Mouse (Mus musculus) heart, embryonic 16.5 days (tissue): ENCODE results near the gene Tacc3. TPM values are rescaled to one million over a fixed set of nuclear protein-coding genes. Genes with fewer than 3 reads are reported as not detected.

Experiments used
- ATAC-seq: fragments of 200-750 bp; cut with Nextera tagmentation; replicated peaks from 2 replicates; pipeline ENCODE4 v1.8.0; 2017; ENCODE audit warnings: moderate number of reproducible peaks; ENCODE audit not compliant: insufficient read depth, low FRiP score; ENCODE audit errors: extremely low read depth
- H3K27ac ChIP-seq: fragments of 300-500 bp; sonication (generic); 2 replicates; pipeline ENCODE4 v1.5.1; 2014; ENCODE audit warnings: mild to moderate bottlenecking, low read length, control low read depth, moderate library complexity
- H3K27me3 ChIP-seq: fragments of 300-500 bp; sonication (generic); 2 replicates; pipeline ENCODE4 v1.6.1; 2014; ENCODE audit warnings: low read length, mixed read lengths; ENCODE audit not compliant: control insufficient read depth, insufficient read depth
- H3K36me3 ChIP-seq: fragments of 300-500 bp; sonication (generic); 2 replicates; pipeline ENCODE4 v1.6.1; 2014; ENCODE audit not compliant: control insufficient read depth, insufficient read depth
- H3K4me1 ChIP-seq: fragments of 300-500 bp; sonication (generic); 2 replicates; pipeline ENCODE4 v1.6.1; 2014; ENCODE audit warnings: low read length, mixed read lengths; ENCODE audit not compliant: control insufficient read depth, insufficient read depth
- H3K4me2 ChIP-seq: fragments of 300-500 bp; sonication (generic); 2 replicates; pipeline ENCODE4 v1.6.1; 2014; ENCODE audit warnings: low read depth, mild to moderate bottlenecking, control low read depth, low read length
- H3K4me3 ChIP-seq: fragments of 300-500 bp; sonication (generic); 2 replicates; pipeline ENCODE4 v1.5.1; 2014; ENCODE audit warnings: mild to moderate bottlenecking, control low read depth, low read length
- H3K9ac ChIP-seq: fragments of 300-500 bp; sonication (generic); 2 replicates; pipeline ENCODE4 v1.6.1; 2014; ENCODE audit warnings: low read length, control low read depth
- H3K9me3 ChIP-seq: fragments of 300-500 bp; sonication (generic); replicated peaks from 2 replicates; pipeline ENCODE4 v1.6.1; 2016; ENCODE audit warnings: low read length; ENCODE audit not compliant: control insufficient read depth
- WGBS: fragments of 180-500 bp; shearing (Covaris S2); extraction: QIAGEN DNeasy Blood & Tissue Kit; methylation state at CpG from one replicate; pipeline ENCODE4 v1.1.7; 2014; 5-methylcytosine and 5-hydroxymethylcytosine counted together
- polyA plus RNA-seq: library from polyadenylated mRNA; unstranded; fragments of >200 nt; fragmentation: Nextera tagmentation; extraction: Ambion mirVana; gene quantifications from 2 replicates; pipeline ENCODE4 v1.2.1, GENCODE M21; 2015

Tacc3 gene
- 114 and 122 TPM in 2 replicates for polyA plus RNA-seq

GRCm38 (mm10) chr5:33657787-33658663, at the start of gene Tacc3, which contains the start of gene Tmem129:
TSS of gene Tacc3 (plus strand) at chr5:33658128.
TSS of gene Tmem129 (minus strand) at chr5:33658416.
- Histone ChIP-seq H3K9me3 (no peaks in the 10 kb centered on the region), H3K27me3 (no peaks in the 10 kb centered on the region), H3K9ac (peak within 1 kb of the TSS; percentile 86), H3K4me1 (peaks cover 26% of the 10 kb centered on the region), H3K36me3 (peaks cover 31% of the 10 kb centered on the region), H3K4me2 (peak within 1 kb of the TSS; percentile 92), H3K27ac (peak within 1 kb of the TSS; percentile 95), H3K4me3 (peak within 1 kb of the TSS; percentile 79)
- under 1% methylated on average over 60 of the region's 60 CpGs for WGBS
- peak; percentile 96 for ATAC-seq

GRCm38 (mm10) chr5:33609226-33609625, 48.7 kb upstream of the Tacc3 start:
- Histone ChIP-seq H3K9ac (no peak overlapping the region), H3K27me3 (no peaks in the 10 kb centered on the region), H3K4me2 (no peak overlapping the region), H3K9me3 (no peaks in the 10 kb centered on the region), H3K36me3 (peaks cover 44% of the 10 kb centered on the region), H3K4me1 (no peaks in the 10 kb centered on the region), H3K27ac (no peak overlapping the region), H3K4me3 (no peak overlapping the region)
- WGBS = 77% methylated on average over 1 of the region's 1 CpGs
- no peak for ATAC-seq

GRCm38 (mm10) chr5:33611795-33612194, 46.1 kb upstream of the Tacc3 start:
- no peak overlapping the region for H3K27ac ChIP-seq
- no peak for ATAC-seq
- H3K9me3 ChIP-seq = no peaks in the 10 kb centered on the region
- peaks cover 43% of the 10 kb centered on the region for H3K36me3 ChIP-seq
- no peak overlapping the region for H3K4me2 ChIP-seq
- no peaks in the 10 kb centered on the region for H3K4me1 ChIP-seq
- no peaks in the 10 kb centered on the region for H3K27me3 ChIP-seq
- WGBS = 85% methylated on average over 1 of the region's 1 CpGs
- no peak overlapping the region for H3K9ac ChIP-seq
- no peak overlapping the region for H3K4me3 ChIP-seq

- Histone ChIP-seq H3K27ac (no peak overlapping the region), H3K4me3 (no peak overlapping the region), H3K9ac (no peak overlapping the region), H3K27me3 (no peaks in the 10 kb centered on the region), H3K4me2 (no peak overlapping the region), H3K4me1 (no peaks in the 10 kb centered on the region), H3K9me3 (no peaks in the 10 kb centered on the region), H3K36me3 (peaks cover 22% of the 10 kb centered on the region)
- WGBS = 78% methylated on average over 6 of the region's 6 CpGs
- no peak for ATAC-seq
Observed at GRCm38 (mm10) chr5:33614391-33614790, 43.5 kb upstream of the Tacc3 start.

- Histone ChIP-seq H3K4me3 (no peak overlapping the region), H3K9ac (no peak overlapping the region), H3K4me2 (no peak overlapping the region), H3K27me3 (no peaks in the 10 kb centered on the region), H3K36me3 (no peaks in the 10 kb centered on the region), H3K4me1 (peaks cover 5% of the 10 kb centered on the region), H3K9me3 (no peaks in the 10 kb centered on the region), H3K27ac (no peak overlapping the region)
- WGBS = 91% methylated on average over 2 of the region's 2 CpGs
- ATAC-seq = no peak
Observed at GRCm38 (mm10) chr5:33622671-33623070, 35.3 kb upstream of the Tacc3 start.

- Histone ChIP-seq H3K36me3 (no peaks in the 10 kb centered on the region), H3K4me3 (no peak overlapping the region), H3K27ac (no peak overlapping the region), H3K9me3 (no peaks in the 10 kb centered on the region), H3K27me3 (no peaks in the 10 kb centered on the region), H3K4me1 (peaks cover 12% of the 10 kb centered on the region), H3K9ac (no peak overlapping the region), H3K4me2 (no peak overlapping the region)
- no peak for ATAC-seq
- WGBS = 77% methylated on average over 3 of the region's 3 CpGs
Observed at GRCm38 (mm10) chr5:33623766-33624165, 34.2 kb upstream of the Tacc3 start.

GRCm38 (mm10) chr5:33627968-33628367, 30.0 kb upstream of the Tacc3 start:
- Histone ChIP-seq H3K27me3 (no peaks in the 10 kb centered on the region), H3K4me2 (peak overlapping the region; percentile 66), H3K4me1 (peaks cover 23% of the 10 kb centered on the region), H3K36me3 (no peaks in the 10 kb centered on the region), H3K4me3 (peak overlapping the region; percentile 73), H3K27ac (no peak overlapping the region; the same call in 1 of the 2 replicates), H3K9me3 (no peaks in the 10 kb centered on the region), H3K9ac (peak overlapping the region; percentile 85)
- ATAC-seq = no peak
- 19% methylated on average over 4 of the region's 4 CpGs for WGBS

GRCm38 (mm10) chr5:33628820-33629300, 29.1 kb upstream of the Tacc3 start:
- Histone ChIP-seq H3K36me3 (no peaks in the 10 kb centered on the region), H3K9ac (peak overlapping the region; percentile 85), H3K27me3 (no peaks in the 10 kb centered on the region), H3K9me3 (no peaks in the 10 kb centered on the region), H3K4me1 (peaks cover 23% of the 10 kb centered on the region), H3K27ac (peak overlapping the region; percentile 91), H3K4me2 (peak overlapping the region; percentile 66), H3K4me3 (peak overlapping the region; percentile 73)
- ATAC-seq = peak; percentile 28; the same call in 1 of the 2 replicates
- 0% methylated on average over 24 of the region's 24 CpGs for WGBS
